Mouse (Mus musculus) urinary bladder, postnatal 14 days (tissue): ENCODE results near the gene Nrbf2.
A peak's percentile ranks its signal among the peaks of the same experiment; 100 is the strongest.

Source experiments
- DNase-seq: peaks from one replicate; pipeline ENCODE4 v3.0.0; 2021; ENCODE audit warnings: low spot score

The Nrbf2 gene

DNA sequence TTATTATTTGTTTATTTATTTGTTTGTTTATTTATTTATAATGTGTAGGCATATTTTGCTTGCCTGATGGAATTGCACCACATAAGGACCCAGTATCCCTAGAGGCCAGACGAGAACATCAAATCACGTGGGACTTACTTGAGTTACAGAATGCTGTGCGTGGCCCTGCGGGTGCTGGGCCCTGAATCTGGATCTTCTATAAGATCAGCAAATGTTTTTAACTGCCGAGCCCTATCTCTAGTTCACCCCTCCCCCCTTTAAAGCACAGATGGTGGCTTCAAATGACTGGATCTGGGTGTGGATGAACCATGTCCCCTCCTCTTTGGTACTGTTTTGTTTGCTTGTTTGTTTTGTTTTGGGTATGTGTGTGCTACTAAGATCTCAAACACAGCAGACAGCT is 10.2 kb upstream of the Nrbf2 start:
- no peak for DNase-seq

DNA sequence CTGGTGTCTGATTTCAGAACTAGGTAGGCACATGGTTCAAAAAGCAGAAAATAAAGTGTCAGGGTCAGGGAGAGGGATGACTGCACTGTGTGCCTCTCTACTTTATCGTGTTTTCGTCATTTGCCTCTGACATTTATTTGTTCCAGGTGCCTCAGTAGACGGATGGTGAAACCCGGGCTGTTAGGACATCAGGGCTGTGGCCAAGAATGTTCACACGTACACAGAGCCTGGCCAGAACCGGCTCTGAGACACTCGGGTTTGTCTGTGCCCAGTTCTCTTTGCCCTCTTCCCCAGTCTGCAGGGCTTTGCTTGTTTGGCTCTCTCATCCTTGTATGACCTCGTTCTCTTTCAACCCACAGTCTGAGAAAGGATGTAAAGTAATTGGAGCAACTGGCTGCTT is 6.0 kb upstream of the Nrbf2 start:
- DNase-seq = no peak

- no peak for DNase-seq
Measured at GRCm38 (mm10) chr10:67290622-67291021, 5.5 kb upstream of the Nrbf2 start.

GRCm38 (mm10) chr10:67287877-67288276 is 2.8 kb upstream of the Nrbf2 start:
- DNase-seq = peak; percentile 89

DNA sequence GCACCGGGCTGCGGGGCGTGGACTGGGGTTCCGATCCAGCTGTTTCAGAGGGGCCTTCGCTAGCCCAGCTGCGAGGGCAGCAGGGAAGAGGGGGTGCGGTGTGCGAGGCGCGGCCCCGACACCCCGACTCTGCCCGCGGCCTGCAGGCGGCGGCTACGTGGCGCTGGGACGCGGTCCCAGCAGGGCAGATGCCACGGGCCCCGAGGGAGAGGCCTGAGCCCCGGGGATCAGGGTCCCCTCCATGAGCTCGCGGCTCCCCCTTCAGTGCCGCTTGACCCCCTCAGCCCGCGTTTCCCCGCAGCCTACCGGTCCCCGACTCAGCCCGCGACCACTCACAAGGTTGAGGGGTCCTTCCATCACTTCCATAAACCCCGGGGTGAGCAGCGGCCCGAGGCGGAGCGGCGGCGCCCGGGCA is 337 bp downstream of the Nrbf2 start:
- DNase-seq = peak; percentile 34

DNA sequence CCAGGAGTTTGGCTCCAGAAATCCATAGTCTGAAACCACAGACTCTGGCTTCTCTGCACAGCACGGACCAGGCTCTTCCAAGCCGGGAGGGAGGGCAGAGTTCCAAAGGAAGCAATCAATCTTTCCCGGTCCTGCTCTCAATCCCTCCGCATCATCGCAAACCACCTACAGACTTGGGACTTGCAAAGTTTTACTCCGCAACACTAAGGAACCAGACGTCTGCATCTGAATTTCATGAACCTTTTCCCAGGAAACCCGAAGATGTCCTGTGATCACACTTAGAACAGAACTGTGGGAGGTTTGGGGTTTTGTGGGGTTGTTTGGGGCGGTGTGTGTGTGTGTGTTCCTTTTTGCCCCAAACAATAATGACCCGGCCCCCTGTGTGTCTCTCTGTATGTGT is 794 bp downstream of the Nrbf2 start:
- peak; percentile 26 for DNase-seq

DNA sequence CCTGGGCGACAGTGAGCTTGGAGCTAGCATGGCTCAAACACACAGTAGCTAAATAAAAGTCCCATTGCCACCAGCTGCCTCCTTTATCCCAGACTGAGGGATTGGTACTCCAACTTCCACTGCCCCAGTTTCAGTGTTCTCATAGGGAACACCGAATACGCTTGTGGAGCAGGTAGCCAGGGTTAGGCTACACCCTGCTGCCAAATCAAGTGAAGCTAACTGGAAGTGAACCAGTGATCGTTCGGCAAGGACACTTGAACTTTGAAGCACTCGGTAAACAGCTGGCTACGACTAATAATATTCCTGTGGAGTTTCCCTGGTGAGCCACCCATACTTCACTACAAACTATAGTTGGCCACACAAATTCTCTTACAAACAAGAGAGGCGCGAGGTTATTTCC is 1.6 kb downstream of the Nrbf2 start:
- DNase-seq = no peak

DNA sequence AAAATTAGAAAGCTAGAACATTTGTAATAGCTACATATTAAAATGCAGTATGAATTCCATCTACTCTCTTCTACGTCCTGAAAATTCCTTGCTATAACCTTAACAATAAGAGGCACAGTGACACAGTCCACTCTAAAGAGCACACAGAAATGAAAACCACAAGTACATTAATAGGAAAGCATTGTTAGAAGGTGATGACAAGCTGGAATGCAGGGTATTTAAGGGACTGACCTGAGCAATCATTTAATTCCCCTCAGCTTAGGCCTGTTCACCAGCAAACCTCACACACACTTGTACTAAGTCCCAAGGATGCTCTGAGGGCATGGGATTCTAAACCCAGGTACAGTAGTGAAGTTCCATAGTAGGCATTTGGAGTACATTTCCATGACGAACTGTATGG is 2.6 kb downstream of the Nrbf2 start:
- DNase-seq = no peak

GRCm38 (mm10) chr10:67281852-67282251 is 3.3 kb downstream of the Nrbf2 start:
- DNase-seq = no peak

DNA sequence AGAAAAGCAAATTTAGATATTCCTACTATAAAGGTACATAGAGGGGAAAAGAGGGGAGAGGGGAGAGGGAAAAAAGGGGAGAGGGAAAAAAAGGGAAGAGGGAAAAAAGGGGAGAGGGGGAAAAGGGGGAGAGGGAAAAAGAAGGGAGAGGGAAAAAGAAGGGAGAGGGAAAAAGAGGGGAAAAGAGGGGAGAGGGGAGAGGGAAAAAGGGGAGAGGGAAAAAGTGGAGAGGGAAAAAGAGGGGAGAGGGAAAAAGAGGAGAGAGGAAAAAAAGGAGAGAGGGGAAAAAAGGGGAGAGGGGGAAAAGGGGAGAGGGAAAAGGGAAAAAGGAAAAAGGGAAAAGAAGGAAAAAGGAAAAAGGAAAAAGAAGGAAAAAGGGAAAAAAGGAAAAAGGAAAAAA is 9.2 kb downstream of the Nrbf2 start:
- DNase-seq = no peak

- DNase-seq = peak; percentile 52
Measured at GRCm38 (mm10) chr10:67264852-67265251, 20.3 kb downstream of the Nrbf2 start.

DNA sequence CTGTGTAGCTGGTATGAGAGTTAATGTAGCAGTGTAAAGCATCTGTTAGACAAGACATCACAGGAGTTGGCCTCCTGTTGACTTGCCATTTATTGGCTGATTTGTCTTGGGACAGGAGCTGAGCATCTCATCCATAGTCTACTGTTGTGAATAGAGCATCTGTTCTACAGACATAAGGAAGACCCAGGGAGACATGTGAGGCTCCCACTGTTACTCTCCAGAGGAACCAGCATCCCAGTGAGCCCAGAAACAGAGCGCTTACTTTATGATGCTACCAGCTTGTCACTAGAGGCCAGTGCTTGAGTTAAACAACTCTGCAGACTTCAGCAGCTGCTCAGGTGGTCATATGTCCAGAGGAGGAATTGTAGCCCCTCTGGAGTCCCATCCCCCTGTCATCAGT is 32.0 kb downstream of the Nrbf2 start:
- no peak for DNase-seq

DNA sequence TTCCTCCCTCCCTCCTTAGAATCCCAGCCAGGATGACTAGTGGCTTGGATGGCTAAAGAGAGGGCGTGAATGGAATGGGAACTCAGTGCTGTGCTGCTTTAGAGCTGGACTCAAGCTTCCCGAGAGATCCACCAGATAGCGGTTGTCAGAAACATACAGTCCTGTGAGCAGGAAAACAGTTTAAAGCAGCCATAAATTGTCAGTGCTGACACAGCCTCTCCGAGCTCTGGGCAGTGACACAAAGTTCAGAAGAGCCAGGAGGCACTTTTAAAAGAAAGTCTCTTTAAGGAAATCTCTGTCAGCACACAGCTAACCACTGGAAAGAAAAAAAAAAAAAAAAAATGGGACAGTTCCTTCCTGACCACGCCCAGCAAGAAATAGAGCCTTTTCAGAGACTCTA is 32.8 kb downstream of the Nrbf2 start:
- DNase-seq = peak; percentile 15

GRCm38 (mm10) chr10:67250846-67251245 is 34.3 kb downstream of the Nrbf2 start:
- DNase-seq = no peak

DNA sequence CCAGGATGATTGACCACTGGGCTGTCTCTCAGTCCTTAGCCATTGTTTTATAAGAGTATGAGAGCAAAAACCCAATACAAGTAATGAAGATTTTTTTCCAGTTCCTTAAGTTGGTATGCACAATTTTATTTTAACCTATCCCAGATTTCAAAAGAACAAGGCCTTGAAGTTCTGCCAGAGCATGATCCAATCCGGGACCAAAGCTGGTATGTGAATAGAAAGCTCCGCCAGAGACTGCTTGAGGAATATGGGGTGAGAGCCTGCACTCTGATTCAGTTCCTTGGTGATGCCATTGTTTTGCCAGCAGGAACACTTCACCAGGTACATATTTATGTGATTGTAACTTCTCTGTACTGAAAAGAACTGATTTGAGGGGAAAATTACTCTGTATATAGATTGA is 35.6 kb downstream of the Nrbf2 start:
- no peak for DNase-seq

DNA sequence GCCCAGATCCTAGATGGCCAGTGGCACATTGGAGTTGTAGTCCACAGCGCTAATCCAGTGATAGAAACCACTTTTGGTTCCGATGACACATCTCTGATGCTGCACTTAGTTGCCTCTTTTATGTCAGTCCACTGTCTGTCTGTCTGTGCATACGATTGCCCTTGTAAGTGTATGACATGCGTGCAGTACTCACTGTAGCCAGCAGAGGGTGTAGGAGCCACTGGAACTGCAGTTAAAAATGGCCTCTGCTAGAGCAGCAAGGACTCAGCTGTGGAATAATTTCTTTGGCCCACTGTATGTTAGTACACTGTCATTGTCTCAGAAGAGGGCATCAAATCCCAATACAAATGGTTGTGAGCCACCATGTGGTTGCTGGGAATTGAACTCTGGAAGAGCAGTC is 38.0 kb downstream of the Nrbf2 start:
- DNase-seq = peak; percentile 29

GRCm38 (mm10) chr10:67230439-67230838 is 54.7 kb downstream of the Nrbf2 start:
- DNase-seq = no peak

- no peak for DNase-seq
Measured at GRCm38 (mm10) chr10:67226543-67226942, 58.6 kb downstream of the Nrbf2 start.

DNA sequence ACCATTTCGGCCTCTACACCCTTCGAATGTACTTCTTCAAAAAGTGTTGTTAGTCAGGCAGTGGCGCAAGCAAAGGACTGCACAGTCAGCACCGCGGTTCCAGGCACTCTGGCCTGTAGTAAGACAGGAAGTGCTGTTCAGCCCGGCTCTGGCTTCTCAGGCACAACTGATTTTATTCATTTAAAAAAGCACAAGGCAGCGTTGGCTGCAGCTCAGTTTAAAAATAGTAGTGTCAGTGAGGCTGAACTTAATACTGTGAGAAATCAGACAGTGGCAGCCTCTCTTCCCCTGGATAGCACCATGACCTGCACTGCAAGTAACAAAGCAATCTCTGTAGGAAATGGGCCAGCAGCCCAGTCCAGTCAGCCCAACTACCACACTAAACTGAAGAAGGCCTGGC is 59.0 kb downstream of the Nrbf2 start:
- DNase-seq = peak; percentile 38

GRCm38 (mm10) chr10:67225528-67225927 is 59.6 kb downstream of the Nrbf2 start:
- DNase-seq = no peak

DNA sequence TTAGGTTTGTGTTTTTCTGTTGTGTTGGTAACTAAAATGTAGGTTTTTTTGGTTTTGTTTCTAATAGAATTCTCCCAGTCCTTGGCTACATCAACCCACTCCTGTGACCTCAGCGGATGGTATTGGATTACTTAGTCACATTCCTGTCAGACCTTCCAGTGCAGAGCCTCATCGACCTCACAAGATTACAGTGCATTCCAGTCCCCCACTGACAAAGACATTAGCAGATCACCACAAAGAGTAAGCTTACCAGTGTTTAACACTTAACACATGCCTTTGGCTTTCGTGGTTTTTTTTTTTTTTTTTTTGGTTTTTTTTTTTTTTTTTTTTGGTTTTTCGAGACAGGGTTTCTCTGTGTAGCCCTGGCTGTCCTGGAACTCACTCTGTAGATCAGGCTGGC is 61.2 kb downstream of the Nrbf2 start:
- DNase-seq = no peak

GRCm38 (mm10) chr10:67221284-67221683 is 63.8 kb downstream of the Nrbf2 start:
- no peak for DNase-seq

DNA sequence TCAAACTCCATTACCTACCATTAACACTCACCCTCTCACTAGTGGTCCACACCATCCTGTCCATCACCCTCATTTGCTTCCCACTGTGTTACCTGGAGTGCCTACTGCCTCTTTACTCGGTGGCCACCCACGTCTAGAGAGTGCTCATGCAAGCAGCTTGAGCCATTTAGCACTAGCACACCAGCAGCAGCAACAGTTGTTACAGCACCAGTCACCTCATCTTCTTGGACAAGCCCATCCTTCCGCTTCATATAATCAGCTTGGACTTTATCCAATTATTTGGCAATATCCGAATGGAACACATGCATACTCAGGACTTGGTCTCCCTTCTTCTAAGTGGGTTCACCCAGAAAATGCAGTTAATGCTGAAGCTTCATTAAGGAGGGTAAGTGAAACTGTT is 64.9 kb downstream of the Nrbf2 start:
- no peak for DNase-seq

- DNase-seq = no peak
Measured at GRCm38 (mm10) chr10:67218873-67219565, 66.1 kb downstream of the Nrbf2 start.

- no peak for DNase-seq
Measured at GRCm38 (mm10) chr10:67216872-67217271, 68.2 kb downstream of the Nrbf2 start.
